Mouse (Mus musculus): ENCODE measurements around the gene Klhl23. TPM values are rescaled to one million over a fixed set of nuclear protein-coding genes. Genes with fewer than 3 reads are reported as not detected.

Klhl23 gene
- polyA plus RNA-seq, 1 experiment from 2014 or later, result 29.1 TPM

DNA sequence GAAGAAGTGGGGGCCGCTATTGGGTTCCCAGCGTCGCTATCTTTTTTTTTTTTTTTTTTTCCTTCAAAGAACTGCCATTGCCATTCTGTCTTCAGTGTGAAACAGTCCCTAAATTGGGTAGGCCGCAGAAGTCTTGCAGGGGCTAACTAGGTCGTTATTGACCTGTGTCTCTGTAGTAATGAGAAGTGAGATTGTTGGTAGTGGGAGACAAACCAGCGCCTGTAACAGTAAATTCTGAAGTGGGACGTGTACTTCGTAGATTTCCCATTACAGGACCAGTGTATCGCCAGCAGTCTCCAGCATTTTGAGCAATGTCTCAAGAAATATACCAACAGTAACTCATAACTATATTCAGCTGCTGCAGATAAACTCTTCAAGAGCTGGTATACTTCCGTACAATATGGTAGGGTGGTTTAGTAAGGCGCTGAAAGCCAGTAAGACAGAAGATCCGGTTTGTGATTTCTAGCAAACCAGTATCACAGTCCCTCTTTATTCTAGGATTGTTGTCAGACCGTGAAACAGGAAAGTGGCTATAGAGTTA is 40.4 kb downstream of the Klhl23 start:
- H3K36me3 ChIP-seq (ENCODE audit: control insufficient read depth, insufficient read depth, low read length), result no peaks in the 10 kb centered on the region
- WGBS, result 5% methylated on average over 13 of the region's 13 CpGs
- H3K4me2 ChIP-seq (replicated peaks; ENCODE audit: low read depth, low read length), result peak overlapping the region; percentile 69
- H3K4me1 ChIP-seq (replicated peaks; ENCODE audit: control insufficient read depth, insufficient read depth, low read length), result no peaks in the 10 kb centered on the region
- ATAC-seq (ENCODE audit: low FRiP score), result no peak
- peak overlapping the region; percentile 100 for H3K4me3 ChIP-seq (ENCODE audit: low read depth, low read length)
- peak overlapping the region; percentile 98 for H3K9ac ChIP-seq (ENCODE audit: low read depth, low read length)
- DNase-seq (ENCODE audit: low spot score), result no peak
- no peaks in the 10 kb centered on the region for H3K27me3 ChIP-seq (ENCODE audit: control insufficient read depth, insufficient read depth, low read length)
- no peaks in the 10 kb centered on the region for H3K9me3 ChIP-seq (ENCODE audit: control insufficient read depth, low read length)
- H3K27ac ChIP-seq (ENCODE audit: low read depth, low read length), result no peak overlapping the region

GRCm38 (mm10) chr2:69883990-69884391 is 62.2 kb downstream of the Klhl23 start:
- no peak overlapping the region for H3K27ac ChIP-seq (ENCODE audit: low read depth, low read length)
- no peak overlapping the region for H3K9ac ChIP-seq (ENCODE audit: low read depth, low read length)
- no peaks in the 10 kb centered on the region for H3K9me3 ChIP-seq (ENCODE audit: control insufficient read depth, low read length)
- H3K4me2 ChIP-seq (replicated peaks; ENCODE audit: low read depth, low read length), result no peak overlapping the region
- WGBS, result 72% methylated on average over 2 of the region's 2 CpGs
- no peak for DNase-seq (ENCODE audit: low spot score)
- no peaks in the 10 kb centered on the region for H3K4me1 ChIP-seq (replicated peaks; ENCODE audit: control insufficient read depth, insufficient read depth, low read length)
- H3K4me3 ChIP-seq (ENCODE audit: low read depth, low read length), result no peak overlapping the region
- H3K36me3 ChIP-seq (ENCODE audit: control insufficient read depth, insufficient read depth, low read length), result no peaks in the 10 kb centered on the region
- H3K27me3 ChIP-seq (ENCODE audit: control insufficient read depth, insufficient read depth, low read length), result no peaks in the 10 kb centered on the region
- no peak for ATAC-seq (ENCODE audit: low FRiP score)

DNA sequence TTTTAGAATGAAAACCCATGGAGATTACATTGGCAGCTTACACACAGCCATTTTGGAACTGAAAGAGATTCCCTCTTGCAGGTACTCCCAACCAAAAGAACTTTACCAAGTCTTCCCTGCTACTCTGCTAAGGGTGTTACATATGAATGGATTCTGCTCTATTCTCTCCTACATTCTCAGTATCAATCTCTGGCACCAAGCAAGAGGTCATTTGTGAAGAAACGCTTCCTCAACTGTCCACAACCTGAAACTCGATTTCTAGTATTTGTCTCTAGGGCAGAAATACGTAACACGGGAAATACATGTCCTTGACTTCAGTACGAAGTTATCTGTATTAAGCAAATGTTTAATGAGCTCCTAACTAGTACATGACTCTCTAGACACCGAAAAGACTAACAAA is 62.8 kb downstream of the Klhl23 start:
- Histone ChIP-seq H3K9ac (ENCODE audit: low read depth, low read length) (no peak overlapping the region), H3K36me3 (ENCODE audit: control insufficient read depth, insufficient read depth, low read length) (no peaks in the 10 kb centered on the region), H3K4me2 (replicated peaks; ENCODE audit: low read depth, low read length) (peak overlapping the region; percentile 73), H3K4me1 (replicated peaks; ENCODE audit: control insufficient read depth, insufficient read depth, low read length) (no peaks in the 10 kb centered on the region), H3K9me3 (ENCODE audit: control insufficient read depth, low read length) (no peaks in the 10 kb centered on the region), H3K27me3 (ENCODE audit: control insufficient read depth, insufficient read depth, low read length) (no peaks in the 10 kb centered on the region), H3K4me3 (ENCODE audit: low read depth, low read length) (peak overlapping the region; percentile 57), H3K27ac (ENCODE audit: low read depth, low read length) (no peak overlapping the region)
- WGBS, result 62% methylated on average over 6 of the region's 6 CpGs
- ATAC-seq (ENCODE audit: low FRiP score) (no peak), DNase-seq (ENCODE audit: low spot score) (no peak)

GRCm38 (mm10) chr2:69885050-69885449 is 63.3 kb downstream of the Klhl23 start:
- 8% methylated on average over 12 of the region's 12 CpGs for WGBS
- Histone ChIP-seq H3K9ac (ENCODE audit: low read depth, low read length) (peak overlapping the region; percentile 87), H3K27ac (ENCODE audit: low read depth, low read length) (no peak overlapping the region), H3K4me1 (replicated peaks; ENCODE audit: control insufficient read depth, insufficient read depth, low read length) (no peaks in the 10 kb centered on the region), H3K4me2 (replicated peaks; ENCODE audit: low read depth, low read length) (peak overlapping the region; percentile 73), H3K4me3 (ENCODE audit: low read depth, low read length) (peak overlapping the region; percentile 57), H3K9me3 (ENCODE audit: control insufficient read depth, low read length) (no peaks in the 10 kb centered on the region), H3K27me3 (ENCODE audit: control insufficient read depth, insufficient read depth, low read length) (no peaks in the 10 kb centered on the region), H3K36me3 (ENCODE audit: control insufficient read depth, insufficient read depth, low read length) (no peaks in the 10 kb centered on the region)
- ATAC-seq (ENCODE audit: low FRiP score), result peak; percentile 2; the same call in 1 of the 2 replicates
- DNase-seq (ENCODE audit: low spot score), result no peak

DNA sequence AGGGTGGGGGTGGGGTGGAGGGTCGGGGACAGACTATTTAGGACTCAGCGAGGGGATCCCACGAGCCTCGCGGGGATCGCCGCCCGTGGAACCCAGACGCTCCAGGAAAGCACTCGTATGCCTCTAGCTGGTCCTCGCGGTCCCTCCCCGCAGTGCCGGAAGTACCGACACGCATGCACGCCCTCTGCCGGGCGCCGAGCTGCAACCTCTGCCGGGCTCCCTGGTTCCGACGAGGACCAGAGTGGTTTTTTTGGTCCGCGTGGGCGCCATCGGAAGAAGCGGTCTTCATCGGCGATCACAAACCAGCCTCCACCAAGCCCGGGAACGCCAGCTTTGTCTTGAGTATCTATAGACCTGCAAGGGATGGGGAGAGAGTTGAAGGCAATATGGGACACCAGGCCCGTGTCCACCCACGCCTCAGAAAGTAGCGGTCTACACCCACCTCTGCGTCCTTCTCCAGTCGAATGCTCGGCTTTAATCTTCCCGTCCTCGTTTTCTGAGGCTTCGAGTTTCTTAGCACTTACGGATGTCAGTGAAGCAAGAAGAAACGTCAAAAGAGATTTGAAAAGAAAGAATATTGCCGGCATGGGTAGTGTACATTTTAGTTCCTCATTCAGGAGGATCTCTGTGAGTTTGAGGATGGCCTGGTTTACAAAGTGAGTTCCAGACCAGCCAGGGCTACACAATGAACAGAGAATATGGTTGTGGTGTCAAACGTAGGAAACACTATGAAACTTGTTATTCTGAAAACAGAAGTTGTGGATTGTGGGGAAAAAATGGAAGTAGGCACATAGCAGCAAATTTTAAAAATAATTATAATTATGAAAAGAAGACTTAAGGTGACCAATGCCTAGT is 63.9 kb downstream of the Klhl23 start, which contains the start of gene Mettl5:
TSS of gene Mettl5 (minus strand) at position 165 of the 855 bp plus-strand sequence.
- H3K36me3 ChIP-seq (ENCODE audit: control insufficient read depth, insufficient read depth, low read length), result no peaks in the 10 kb centered on the region
- DNase-seq (ENCODE audit: low spot score), result peak; percentile 90
- H3K4me3 ChIP-seq (ENCODE audit: low read depth, low read length), result peak within 1 kb of the TSS; percentile 57
- H3K9me3 ChIP-seq (ENCODE audit: control insufficient read depth, low read length), result no peaks in the 10 kb centered on the region
- H3K27me3 ChIP-seq (ENCODE audit: control insufficient read depth, insufficient read depth, low read length), result no peaks in the 10 kb centered on the region
- no peak within 1 kb of the TSS for H3K27ac ChIP-seq (ENCODE audit: low read depth, low read length)
- 2% methylated on average over 45 of the region's 45 CpGs for WGBS
- peak within 1 kb of the TSS; percentile 73 for H3K4me2 ChIP-seq (replicated peaks; ENCODE audit: low read depth, low read length)
- peak within 1 kb of the TSS; percentile 87 for H3K9ac ChIP-seq (ENCODE audit: low read depth, low read length)
- peak; percentile 92 for ATAC-seq (ENCODE audit: low FRiP score)
- H3K4me1 ChIP-seq (replicated peaks; ENCODE audit: control insufficient read depth, insufficient read depth, low read length), result no peaks in the 10 kb centered on the region

Other genes starting within 250 kb of the Klhl23 start
- 2.7 and 2.9 TPM in 2 replicates for gene Lrp2, start 235.9 kb upstream of the Klhl23 start, polyA plus RNA-seq (2014; fragmentation: Nextera tagmentation; extraction: Ambion mirVana)
- 20.2 and 21.9 TPM in 2 replicates for gene Bbs5, start 174.8 kb upstream of the Klhl23 start, polyA plus RNA-seq (2014; fragmentation: Nextera tagmentation; extraction: Ambion mirVana)
- gene Klhl41, start 151.8 kb upstream of the Klhl23 start, polyA plus RNA-seq (2014; fragmentation: Nextera tagmentation; extraction: Ambion mirVana), result 0.82 and 2.0 TPM in 2 replicates
- gene Fastkd1, start 108.4 kb upstream of the Klhl23 start, polyA plus RNA-seq (2014; fragmentation: Nextera tagmentation; extraction: Ambion mirVana), result 19.5 and 20.3 TPM in 2 replicates
- 139 and 140 TPM in 2 replicates for gene Ppig, start 99.4 kb upstream of the Klhl23 start, polyA plus RNA-seq (2014; fragmentation: Nextera tagmentation; extraction: Ambion mirVana)
- 4.2 and 5.8 TPM in 2 replicates for gene Ccdc173, start 32.4 kb upstream of the Klhl23 start, polyA plus RNA-seq (2014; fragmentation: Nextera tagmentation; extraction: Ambion mirVana)
- gene Phospho2, start 32.3 kb upstream of the Klhl23 start, polyA plus RNA-seq (2014; fragmentation: Nextera tagmentation; extraction: Ambion mirVana), result 41.5 and 45.1 TPM in 2 replicates
- 408 and 410 TPM in 2 replicates for gene Ssb, start 39.6 kb downstream of the Klhl23 start, polyA plus RNA-seq (2014; fragmentation: Nextera tagmentation; extraction: Ambion mirVana)
- 41.6 and 41.7 TPM in 2 replicates for gene Mettl5, start 63.7 kb downstream of the Klhl23 start, polyA plus RNA-seq (2014; fragmentation: Nextera tagmentation; extraction: Ambion mirVana)
- 16.9 and 18.2 TPM in 2 replicates for gene Ubr3, start 75.3 kb downstream of the Klhl23 start, polyA plus RNA-seq (2014; fragmentation: Nextera tagmentation; extraction: Ambion mirVana)
- gene Myo3b, start 217.2 kb downstream of the Klhl23 start, polyA plus RNA-seq (2014; fragmentation: Nextera tagmentation; extraction: Ambion mirVana), result 0.07 and 0.09 TPM in 2 replicates

Data from hindbrain, embryonic 11.5 days (tissue).